Mouse (Mus musculus) right cerebral cortex, postnatal 25 days (tissue): Measurements from ENCODE around the gene Idh3a.

Experiments
- DNase-seq: peaks from one replicate; pipeline ENCODE4 v3.0.0; 2022

The Idh3a gene

GRCm38 (mm10) chr9:54652778-54653177 lies 66.6 kb downstream of the Idh3a start:
- DNase-seq = no peak
